Mouse (Mus musculus): Measurements from ENCODE around the gene Ppp1r37. TPM values are rescaled to one million over a fixed set of nuclear protein-coding genes. Genes with fewer than 3 reads are reported as not detected.

Gene Ppp1r37
- polyA plus RNA-seq, 1 experiment from 2014 or later = 65.5 TPM

GRCm38 (mm10) chr7:19542155-19542691 lies 20.7 kb downstream of the Ppp1r37 start:
- ChIA-PET CTCF (interaction anchor here (1.3 to 1.7 kb wide), 3 partner anchors 11 to 17 kb away, joined by 3 to 7 read pairs (median 4); no protein-coding TSS in a partner anchor), POLR2A (no interaction called here)
- in situ Hi-C loops (cut with MboI; ENCODE audit: low pct_unique_long_range_greater_than_20kb) = no loop called here
- no peak for DNase-seq (ENCODE audit: low read depth, low spot score)
- no peak for ATAC-seq
- no peaks in the 10 kb centered on the region for H3K27me3 ChIP-seq
- TF ChIP-seq CTCF (IDR thresholded peaks at IDR 0.05) = no peak

DNA sequence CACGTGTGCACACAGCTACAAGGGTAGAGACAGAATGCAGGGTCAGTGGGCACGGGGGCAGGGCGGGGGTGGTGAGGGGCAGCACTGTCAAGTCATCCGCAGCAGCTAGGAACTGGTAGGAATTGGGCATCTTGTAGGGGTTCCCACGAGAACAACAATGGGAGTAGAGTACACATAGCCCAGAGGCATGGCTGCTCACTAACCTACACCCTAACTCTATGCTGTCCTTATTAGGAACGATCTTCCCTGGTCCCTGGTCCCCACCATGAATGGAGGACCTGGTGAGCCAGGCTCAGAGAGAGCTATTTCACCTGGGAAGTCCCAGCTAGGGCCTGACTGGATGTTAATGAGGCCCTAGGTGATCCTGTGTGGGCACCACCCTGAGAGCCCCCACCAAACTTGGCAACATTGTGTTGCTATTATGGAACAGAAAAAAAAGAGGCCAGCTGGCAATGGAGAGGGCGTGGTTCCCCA lies 21.2 kb downstream of the Ppp1r37 start:
- H3K27me3 ChIP-seq = no peaks in the 10 kb centered on the region
- in situ Hi-C loops (cut with MboI; ENCODE audit: low pct_unique_long_range_greater_than_20kb) = no loop called here
- no peak for ATAC-seq
- TF ChIP-seq CTCF (IDR thresholded peaks at IDR 0.05) = no peak
- POLR2A ChIA-PET = no interaction called here
- CTCF ChIA-PET = interaction anchor here (1.3 to 1.7 kb wide), 3 partner anchors 10 to 17 kb away, joined by 3 to 7 read pairs (median 4); no protein-coding TSS in a partner anchor
- DNase-seq (ENCODE audit: low read depth, low spot score) = no peak

DNA sequence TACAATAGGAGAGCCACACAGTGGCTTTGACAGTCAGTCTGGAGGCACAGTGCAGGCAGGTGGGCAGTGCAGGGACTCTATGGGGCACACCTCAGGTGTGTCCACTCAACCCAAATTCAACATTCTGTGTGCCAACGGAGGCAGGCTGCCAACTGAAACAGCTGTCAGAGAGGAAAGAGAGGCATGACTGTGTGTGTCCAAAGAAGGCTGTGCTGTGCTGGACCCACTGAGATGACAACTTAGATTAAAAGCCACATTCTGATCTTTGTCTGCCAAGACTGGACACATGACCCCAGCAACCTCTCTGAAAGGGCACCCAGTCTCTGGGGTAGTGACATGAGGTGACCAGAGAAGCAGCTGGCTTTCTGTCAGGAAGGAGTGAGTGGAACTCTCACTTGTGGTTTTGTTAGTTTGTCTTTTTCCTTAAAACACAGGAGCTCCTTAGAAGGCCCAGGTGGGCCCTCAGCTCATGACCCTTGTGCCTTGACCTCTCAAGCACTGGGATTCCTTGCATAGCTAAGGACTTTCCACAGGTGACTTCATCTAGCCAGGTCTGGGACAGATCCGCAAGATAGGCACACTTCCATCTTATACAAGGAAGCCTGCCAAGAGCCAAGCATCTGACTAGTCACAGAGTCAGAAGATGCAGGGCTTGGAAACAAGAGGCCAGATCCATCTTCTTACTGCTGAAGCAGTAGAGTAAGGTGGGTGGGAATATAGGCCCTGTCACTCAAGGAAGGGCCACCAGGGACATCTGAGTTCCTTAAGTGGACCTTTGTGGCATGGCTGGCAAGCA lies 21.9 kb downstream of the Ppp1r37 start:
- POLR2A ChIA-PET = interaction anchor here (1.4 kb wide), 1 partner anchor 20 kb away, joined by 4 read pairs; no protein-coding TSS in a partner anchor
- no peak for DNase-seq (ENCODE audit: low read depth, low spot score)
- CTCF ChIA-PET = interaction anchor here (1.3 to 1.7 kb wide), 2 partner anchors 9 to 12 kb away, joined by 3 to 7 read pairs; no protein-coding TSS in a partner anchor
- TF ChIP-seq CTCF (IDR thresholded peaks at IDR 0.05) = no peak
- in situ Hi-C loops (cut with MboI; ENCODE audit: low pct_unique_long_range_greater_than_20kb) = no loop called here
- no peaks in the 10 kb centered on the region for H3K27me3 ChIP-seq
- no peak for ATAC-seq

DNA sequence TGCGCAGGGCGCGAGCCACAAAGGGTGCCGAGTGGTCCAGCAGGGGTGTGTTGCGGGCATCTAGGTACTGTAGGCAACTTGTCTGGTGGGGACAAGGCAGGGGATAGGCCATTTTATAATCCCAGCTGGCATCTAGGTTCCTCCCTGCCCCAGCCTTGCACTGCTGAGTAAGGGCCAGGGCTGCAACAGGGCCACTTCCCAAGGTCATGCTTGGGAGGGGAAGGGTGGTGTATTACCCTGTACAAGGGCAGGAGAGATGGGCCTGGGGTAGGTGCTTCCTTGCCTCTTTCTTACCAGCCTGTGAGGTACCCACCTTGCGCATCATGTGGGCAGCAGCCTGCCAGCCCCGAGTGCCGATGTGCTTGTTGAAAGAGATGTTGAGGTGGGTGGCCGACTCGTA lies 28.2 kb downstream of the Ppp1r37 start:
- DNase-seq (ENCODE audit: low read depth, low spot score) = no peak
- POLR2A ChIA-PET = no interaction called here
- in situ Hi-C loops (cut with MboI; ENCODE audit: low pct_unique_long_range_greater_than_20kb) = no loop called here
- no peak for TF ChIP-seq CTCF (IDR thresholded peaks at IDR 0.05)
- CTCF ChIA-PET = interaction anchor here (1.0 kb wide), 1 partner anchor 39 kb away, joined by 3 read pairs; no protein-coding TSS in a partner anchor
- ATAC-seq = no peak
- H3K27me3 ChIP-seq = no peaks in the 10 kb centered on the region

- ChIA-PET POLR2A (no interaction called here), CTCF (interaction anchor here (1.0 to 2.3 kb wide), 3 partner anchors 9 to 14 kb away, joined by 3 to 7 read pairs (median 4); partner anchors contain the start of gene Nkpd1)
- DNase-seq (ENCODE audit: low read depth, low spot score) (no peak), ATAC-seq (no peak)
- in situ Hi-C loops (cut with MboI; ENCODE audit: low pct_unique_long_range_greater_than_20kb) = no loop called here
- H3K27me3 ChIP-seq = no peaks in the 10 kb centered on the region
- no peak for TF ChIP-seq CTCF (IDR thresholded peaks at IDR 0.05)
These were observed 30.6 kb downstream of the Ppp1r37 start for GRCm38 (mm10) chr7:19532240-19532639.

DNA sequence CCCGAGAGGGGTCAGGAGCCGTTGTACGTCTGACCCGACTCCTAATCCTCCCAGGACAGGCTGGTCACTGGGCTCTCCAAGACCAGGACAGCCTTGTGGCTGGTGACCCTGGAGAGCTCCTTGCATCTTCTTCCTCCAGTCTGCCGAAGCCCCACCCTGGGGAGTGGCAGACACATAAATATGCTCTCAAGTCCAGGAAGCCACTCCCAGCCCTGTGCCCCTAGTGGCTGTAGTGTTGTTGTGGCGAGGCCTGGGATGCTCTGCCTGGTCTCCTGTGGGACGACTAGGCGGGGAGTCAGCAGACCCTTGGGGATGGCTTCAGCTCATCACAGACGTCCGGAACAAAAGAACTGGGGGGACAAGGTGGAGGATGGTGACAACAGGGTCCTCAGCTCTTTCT lies 31.8 kb downstream of the Ppp1r37 start:
- ChIA-PET CTCF (interaction anchor here (1.0 to 2.3 kb wide), 2 partner anchors 10 to 13 kb away, joined by 3 to 7 read pairs; partner anchors contain the start of gene Nkpd1), POLR2A (no interaction called here)
- no peak for ATAC-seq
- DNase-seq (ENCODE audit: low read depth, low spot score) = no peak
- in situ Hi-C loops (cut with MboI; ENCODE audit: low pct_unique_long_range_greater_than_20kb) = no loop called here
- no peaks in the 10 kb centered on the region for H3K27me3 ChIP-seq
- TF ChIP-seq CTCF (IDR thresholded peaks at IDR 0.05) = no peak

DNA sequence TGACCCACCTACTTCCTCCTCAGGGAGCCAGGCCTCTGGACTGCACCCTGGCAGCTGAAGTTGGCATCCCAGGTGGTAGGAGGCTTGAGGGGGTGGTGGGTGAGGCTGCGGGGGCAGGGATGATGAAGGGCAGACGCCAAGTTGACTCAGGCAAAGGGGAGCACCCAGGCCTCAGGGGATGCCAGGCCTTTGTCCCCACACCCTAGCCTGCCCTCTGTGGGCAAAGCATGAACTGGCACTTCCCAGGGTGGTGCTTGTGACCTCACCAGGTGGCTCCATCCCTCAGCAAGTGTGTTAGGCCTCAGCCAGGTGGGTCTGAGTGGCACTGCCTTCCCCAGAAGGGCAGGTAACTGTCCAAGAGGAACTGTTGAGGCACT lies 37.8 kb downstream of the Ppp1r37 start:
- ATAC-seq = no peak
- no peak for DNase-seq (ENCODE audit: low read depth, low spot score)
- peaks cover 30% of the 10 kb centered on the region for H3K27me3 ChIP-seq
- in situ Hi-C loops (cut with MboI; ENCODE audit: low pct_unique_long_range_greater_than_20kb) = no loop called here
- ChIA-PET POLR2A (no interaction called here), CTCF (no interaction called here)
- no peak for TF ChIP-seq CTCF (IDR thresholded peaks at IDR 0.05)

GRCm38 (mm10) chr7:19524420-19525104 lies 38.3 kb downstream of the Ppp1r37 start:
- CTCF ChIA-PET = no interaction called here
- peaks cover 30% of the 10 kb centered on the region for H3K27me3 ChIP-seq
- POLR2A ChIA-PET = no interaction called here
- in situ Hi-C loops (cut with MboI; ENCODE audit: low pct_unique_long_range_greater_than_20kb) = no loop called here
- no peak for ATAC-seq
- no peak for DNase-seq (ENCODE audit: low read depth, low spot score)
- no peak for TF ChIP-seq CTCF (IDR thresholded peaks at IDR 0.05)

DNA sequence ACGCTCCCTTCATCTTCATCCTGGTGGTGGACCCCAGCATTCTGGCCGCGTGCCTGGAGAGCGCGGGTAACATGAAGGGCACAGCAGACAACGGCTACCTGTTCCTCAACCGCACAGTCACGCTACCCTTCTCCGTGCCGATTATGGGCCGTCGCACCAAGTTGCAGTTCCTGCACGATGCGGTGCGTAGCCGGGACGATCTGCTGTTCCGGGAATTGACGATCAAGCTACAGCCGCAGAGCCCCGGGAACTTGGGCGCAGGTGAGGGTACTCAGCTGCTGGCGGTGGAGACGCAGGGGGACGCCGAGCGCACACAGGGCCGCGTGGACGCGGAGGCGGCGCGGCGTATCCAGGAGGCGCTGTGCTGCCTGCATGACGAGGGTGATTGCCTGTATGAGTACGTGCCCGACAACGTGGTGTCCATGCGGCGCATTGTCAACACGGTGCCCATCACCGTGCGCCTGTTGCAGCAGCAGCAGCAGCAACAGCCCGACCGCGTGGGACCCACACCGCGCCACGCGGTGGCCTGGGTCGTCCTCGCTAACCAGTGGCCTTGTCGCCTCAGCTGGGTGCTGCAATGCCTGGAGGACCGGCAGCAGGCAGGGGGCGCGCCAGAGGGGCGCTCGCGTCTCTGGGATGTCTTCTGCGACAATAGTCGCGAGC lies 39.0 kb downstream of the Ppp1r37 start:
- in situ Hi-C loops (cut with MboI; ENCODE audit: low pct_unique_long_range_greater_than_20kb) = no loop called here
- DNase-seq (ENCODE audit: low read depth, low spot score) = no peak
- ATAC-seq = peak; percentile 16
- peaks cover 30% of the 10 kb centered on the region for H3K27me3 ChIP-seq
- ChIA-PET CTCF (no interaction called here), POLR2A (no interaction called here)
- no peak for TF ChIP-seq CTCF (IDR thresholded peaks at IDR 0.05)

DNA sequence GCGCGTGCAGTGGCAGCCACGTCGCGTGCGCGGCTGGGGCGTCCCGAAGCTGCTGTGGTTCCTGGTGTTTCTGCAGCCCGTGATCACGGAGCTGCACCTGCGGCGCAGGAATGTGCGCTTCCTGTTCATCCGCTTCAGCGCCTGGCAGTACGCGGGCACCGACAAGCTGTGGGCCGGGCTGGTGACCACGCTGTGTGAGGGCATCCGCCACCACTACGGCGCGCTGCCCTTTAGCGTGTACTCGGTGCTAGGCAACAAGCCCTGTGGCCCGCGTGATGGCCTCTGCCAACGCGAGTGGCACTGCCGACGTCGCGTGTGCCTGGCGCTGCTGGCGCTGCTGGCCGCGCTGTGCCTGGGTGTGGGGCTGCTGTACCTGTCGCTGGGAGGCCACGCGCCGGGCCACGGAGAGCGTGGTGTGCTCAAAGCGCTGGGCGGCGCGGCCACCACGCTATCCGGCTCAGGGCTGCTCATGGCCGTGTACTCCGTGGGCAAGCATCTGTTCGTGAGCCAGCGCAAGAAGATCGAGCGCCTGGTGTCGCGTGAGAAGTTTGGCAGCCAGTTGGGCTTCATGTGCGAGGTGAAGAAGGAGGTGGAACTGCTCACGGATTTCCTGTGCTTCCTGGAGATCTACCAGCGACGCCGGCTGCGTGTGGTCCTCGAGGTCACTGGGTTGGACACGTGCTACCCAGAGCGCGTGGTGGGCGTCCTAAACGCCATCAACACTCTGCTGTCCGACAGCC lies 39.7 kb downstream of the Ppp1r37 start:
- DNase-seq (ENCODE audit: low read depth, low spot score) = no peak
- CTCF ChIA-PET = no interaction called here
- peaks cover 30% of the 10 kb centered on the region for H3K27me3 ChIP-seq
- no peak for TF ChIP-seq CTCF (IDR thresholded peaks at IDR 0.05)
- in situ Hi-C loops (cut with MboI; ENCODE audit: low pct_unique_long_range_greater_than_20kb) = no loop called here
- POLR2A ChIA-PET = no interaction called here
- ATAC-seq = no peak

Data from Patski (cell line).